Mouse (Mus musculus): ENCODE measurements around the gene Rapgef2.

- TF ChIP-seq GATA1 (IDR thresholded peaks at IDR 0.05; ENCODE audit: borderline replicate concordance, low read length) (no peak), FLI1 (IDR thresholded peaks at IDR 0.05; ENCODE audit: low read length) (no peak)
These were observed 80.3 kb downstream of the Rapgef2 start for GRCm38 (mm10) chr3:79205981-79206380.

Data from megakaryocyte, embryonic 14.5 days (primary cell).